Mouse (Mus musculus) MEL (cell line): ENCODE measurements around the gene AI837181. TPM values are rescaled to one million over a fixed set of nuclear protein-coding genes. Genes with fewer than 3 reads are reported as not detected.
"Not testable (repeated sequence)": the region's sequence is repeated elsewhere in the genome, so short reads cannot be mapped to it uniquely, and the experiment has no call there.

Experiments
- DNase-seq: peaks from one replicate; pipeline ENCODE4 v3.0.0; 2011; ENCODE audit warnings: low read depth, low spot score
- H3K27ac ChIP-seq: 2 replicates; pipeline ENCODE4 v1.5.1; 2012; ENCODE audit warnings: low read depth, mild to moderate bottlenecking, control low read depth, low read length, moderate library complexity; ENCODE audit not compliant: control insufficient read depth
- H3K27me3 ChIP-seq, 2 experiments: fragments of 150-350 bp in 1 of 2; sonication (generic) in 1 of 2; 2 replicates each; pipeline ENCODE4 v1.6.1; 2012; ENCODE audit warnings: low read length in 2 of 2, mild to moderate bottlenecking in 2 of 2, improper control_type of control experiment in 1 of 2, moderate library complexity in 1 of 2; ENCODE audit not compliant: insufficient read depth in 2 of 2, control insufficient read depth in 1 of 2
- H3K36me3 ChIP-seq, 2 experiments: 2 replicates each; pipeline ENCODE4 v1.6.1; 2012 to 2014; ENCODE audit warnings: low read length in 2 of 2, improper control_type of control experiment in 1 of 2, inconsistent platforms in 1 of 2, mild to moderate bottlenecking in 1 of 2; ENCODE audit not compliant: insufficient read depth in 2 of 2, control insufficient read depth in 1 of 2
- H3K4me1 ChIP-seq, 2 experiments: fragments of 150-350 bp in 1 of 2; sonication (generic) in 1 of 2; 2 replicates each; pipeline ENCODE4 v1.6.1; 2012; ENCODE audit warnings: low read length in 2 of 2, improper control_type of control experiment in 1 of 2, mild to moderate bottlenecking in 1 of 2; ENCODE audit not compliant: insufficient read depth in 2 of 2, control insufficient read depth in 1 of 2
- H3K4me3 ChIP-seq, 2 experiments: fragments of 150-350 bp in 1 of 2; sonication (generic) in 1 of 2; 2 replicates each; pipeline ENCODE4 v1.5.1; 2012; ENCODE audit warnings: low read depth in 2 of 2, low read length in 2 of 2, mild to moderate bottlenecking in 2 of 2, moderate library complexity in 2 of 2, control low read depth in 1 of 2, improper control_type of control experiment in 1 of 2; ENCODE audit not compliant: control insufficient read depth in 1 of 2, insufficient read depth in 1 of 2
- H3K79me2 ChIP-seq: 2 replicates; pipeline ENCODE4 v1.6.1; 2012; ENCODE audit warnings: mild to moderate bottlenecking, low read length, moderate library complexity; ENCODE audit not compliant: control insufficient read depth, poor library complexity, insufficient read depth
- H3K9ac ChIP-seq: 2 replicates; pipeline ENCODE4 v1.6.1; 2012; ENCODE audit warnings: low read depth, mild to moderate bottlenecking, control low read depth, low read length, moderate library complexity; ENCODE audit not compliant: control insufficient read depth, poor library complexity, severe bottlenecking
- H3K9me3 ChIP-seq: fragments of 150-350 bp; sonication (generic); replicated peaks from 2 replicates; pipeline ENCODE4 v1.6.1; 2012; ENCODE audit warnings: mild to moderate bottlenecking, low read length, improper control_type of control experiment, moderate library complexity; ENCODE audit not compliant: insufficient read depth
- CHD1 ChIP-seq: IDR thresholded peaks from 2 replicates; pipeline ENCODE4 v1.6.1; 2012; ENCODE audit warnings: low read depth, mild to moderate bottlenecking, inconsistent platforms, low read length, improper control_type of control experiment
- CTCF ChIP-seq, 3 experiments: IDR thresholded peaks in 2 of 3; conservative IDR thresholded peaks in 1 of 3; 2 replicates each; pipeline ENCODE4 v1.5.1; 2011 to 2012; ENCODE audit warnings: low read length in 3 of 3, low read depth in 2 of 3, mild to moderate bottlenecking in 2 of 3, improper control_type of control experiment in 1 of 3, inconsistent platforms in 1 of 3, mixed read lengths in 1 of 3, moderate library complexity in 1 of 3; ENCODE audit not compliant: control insufficient read depth in 1 of 3, insufficient read depth in 1 of 3, poor library complexity in 1 of 3, severe bottlenecking in 1 of 3
- EP300 ChIP-seq, 2 experiments: IDR thresholded peaks; 2 replicates each; pipeline ENCODE4 v1.6.1; 2011; ENCODE audit warnings: improper control_type of control experiment in 2 of 2, low read length in 2 of 2, low read depth in 1 of 2, mild to moderate bottlenecking in 1 of 2
- GATA1 ChIP-seq: IDR thresholded peaks from 2 replicates; pipeline ENCODE4 v1.6.1; 2011; ENCODE audit warnings: low read depth, low read length, improper control_type of control experiment
- NELFE ChIP-seq: IDR thresholded peaks from 2 replicates; pipeline ENCODE4 v1.6.1; 2011; ENCODE audit warnings: low read depth, low read length, improper control_type of control experiment
- RCOR1 ChIP-seq: IDR thresholded peaks from 2 replicates; pipeline ENCODE4 v1.6.1; 2012; ENCODE audit warnings: low read depth, mild to moderate bottlenecking, inconsistent platforms, low read length, improper control_type of control experiment
- SMC3 ChIP-seq: IDR thresholded peaks from 2 replicates; pipeline ENCODE4 v1.6.1; 2011; ENCODE audit warnings: low read depth, low read length, improper control_type of control experiment
- TAL1 ChIP-seq: IDR thresholded peaks from 2 replicates; pipeline ENCODE4 v1.6.1; 2012; ENCODE audit warnings: mild to moderate bottlenecking, inconsistent platforms, low read length, moderate library complexity, mixed read lengths
- TBP ChIP-seq: IDR thresholded peaks from 2 replicates; pipeline ENCODE4 v1.8.0; 2011; ENCODE audit warnings: low read depth, low read length, improper control_type of control experiment
- ZMIZ1 ChIP-seq: IDR thresholded peaks from 2 replicates; pipeline ENCODE4 v1.6.1; 2012; ENCODE audit warnings: low read depth, mild to moderate bottlenecking, inconsistent platforms, low read length, improper control_type of control experiment, moderate library complexity
- polyA plus RNA-seq, 2 experiments: library from polyadenylated mRNA; stranded (reverse) in 1 of 2; unstranded in 1 of 2; fragments of >175 nt in 1 of 2; fragments of >200 nt in 1 of 2; gene quantifications; 2 replicates each; pipeline versions ENCODE4 v1.2.1 to v1.2.4; 2012; ENCODE audit warnings: low replicate concordance in 2 of 2, low read depth in 1 of 2; ENCODE audit not compliant: insufficient read length in 2 of 2, insufficient read depth in 1 of 2, missing spikeins in 1 of 2
- total RNA-seq: library from RNA; depleted of rRNA; stranded (reverse); fragments of 300-350 nt; gene quantifications from 2 replicates; pipeline ENCODE4 v1.2.3, GENCODE M21; 2012

AI837181 gene
- total and polyA plus RNA-seq, 3 experiments: 8.9 to 41.3 TPM; not detected in 1

DNA sequence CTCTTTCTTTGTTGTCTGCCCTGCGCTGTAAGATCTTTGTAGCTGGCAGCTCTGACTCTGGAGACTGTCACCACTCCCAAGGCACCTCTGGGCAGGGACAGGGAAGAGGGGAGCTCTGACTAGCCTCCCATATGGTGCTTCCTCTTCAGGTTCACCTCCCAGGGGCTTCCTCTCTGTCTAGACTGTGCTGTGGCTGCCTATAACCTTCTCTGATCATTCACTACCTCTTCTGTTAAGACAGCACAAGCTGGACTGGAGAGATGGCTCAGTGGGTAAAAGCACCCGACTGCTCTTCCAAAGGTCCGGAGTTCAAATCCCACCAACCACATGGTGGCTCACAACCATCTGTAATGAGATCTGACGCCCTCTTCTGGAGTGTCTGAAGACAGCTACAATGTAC lies 23.9 kb upstream of the AI837181 start:
- H3K27ac ChIP-seq, H3K4me1 ChIP-seq, H3K9me3 ChIP-seq, H3K27me3 ChIP-seq, H3K79me2 ChIP-seq, H3K36me3 ChIP-seq: not testable (repeated sequence)
- peak overlapping the region in 1 of 2 experiments; percentile 4; a peak in 2 of 4 replicates for H3K4me3 ChIP-seq
- DNase-seq: peak; percentile 67
- TF ChIP-seq TBP: peak; percentile 98
- peak overlapping the region; percentile 42 for H3K9ac ChIP-seq

DNA sequence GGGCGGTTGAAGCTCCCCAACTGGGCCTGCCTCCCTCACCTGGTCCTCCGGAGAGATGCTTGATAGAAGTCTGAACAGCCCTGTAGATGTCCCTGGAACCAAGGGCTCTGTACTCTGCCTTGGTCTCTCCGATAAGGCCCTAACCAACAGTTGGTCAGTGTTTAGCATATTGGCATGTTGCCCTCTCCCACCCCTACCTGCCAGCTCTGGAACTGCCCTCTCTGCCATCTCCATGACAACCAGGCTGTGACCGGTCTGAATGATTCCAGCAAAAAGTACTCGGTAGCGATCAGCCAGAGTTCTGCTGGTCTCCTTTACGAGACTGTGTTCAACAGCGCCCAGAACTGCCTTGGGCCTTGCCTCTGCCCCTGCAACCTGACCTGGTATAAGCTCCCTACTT lies 22.7 kb upstream of the AI837181 start, which contains the start of gene Tsga10ip:
Gene Tsga10ip, minus strand, starts transcription at position 234 of the 400 bp plus-strand sequence.
- no peak within 1 kb of the TSS for H3K27ac ChIP-seq
- no peaks in the 10 kb centered on the region; the same call in 1 of the 2 replicates for H3K79me2 ChIP-seq
- no peaks in the 10 kb centered on the region for H3K9me3 ChIP-seq
- peaks cover 0 to 3% of the 10 kb centered on the region in 2 experiments; a peak in 1 of 4 replicates for H3K36me3 ChIP-seq
- no peak within 1 kb of the TSS for H3K9ac ChIP-seq
- no peak for DNase-seq
- TF ChIP-seq EP300 (IDR thresholded peaks at IDR 0.05; ENCODE audit: low read depth in 1 of 2, low read length in 2 of 2): no peak
- no peak for TF ChIP-seq CHD1
- no peak for TF ChIP-seq NELFE
- 0 out of 6 replicates have a peak, but pooled peaks of 1 of the 3 experiments have one; percentile 10 for TF ChIP-seq CTCF (IDR thresholded peaks at IDR 0.05 in 2 of 3, conservative IDR thresholded peaks at IDR 0.05 in 1 of 3; ENCODE audit: control insufficient read depth in 1 of 3, insufficient read depth in 1 of 3, low read depth in 2 of 3, low read length in 3 of 3, poor library complexity in 1 of 3, severe bottlenecking in 1 of 3)
- H3K4me3 ChIP-seq: no peak within 1 kb of the TSS
- H3K4me1 ChIP-seq: peaks cover 3% of the 10 kb centered on the region in 2 experiments
- no peaks in the 10 kb centered on the region for H3K27me3 ChIP-seq

DNA sequence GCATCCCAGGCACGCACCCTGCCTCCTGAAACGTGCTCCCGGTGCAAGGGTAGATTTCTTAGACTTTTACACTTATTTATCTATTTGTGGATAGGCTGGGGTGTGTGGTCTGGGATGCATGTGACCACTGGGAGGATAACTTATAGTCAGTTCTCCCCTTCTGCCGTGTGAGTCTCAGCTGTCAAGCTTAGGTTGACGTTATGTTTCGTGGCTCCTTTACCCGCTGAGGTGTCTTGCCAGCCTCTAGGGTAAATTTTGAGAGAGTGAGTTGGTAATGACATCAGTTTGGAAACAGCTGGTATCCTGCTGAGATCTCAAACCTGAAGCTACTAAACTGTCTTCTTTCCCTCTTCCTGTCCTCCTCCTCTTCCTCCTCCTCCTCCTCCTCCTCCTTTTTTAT lies 19.0 kb upstream of the AI837181 start:
- Histone ChIP-seq H3K27me3 (no peaks in the 10 kb centered on the region), H3K9me3 (no peaks in the 10 kb centered on the region), H3K9ac (peak overlapping the region; percentile 49), H3K79me2 (no peaks in the 10 kb centered on the region; the same call in 1 of the 2 replicates)
- TF ChIP-seq GATA1: no peak
- TF ChIP-seq ZMIZ1: no peak
- TF ChIP-seq TAL1: no peak
- TF ChIP-seq NELFE: no peak
- TF ChIP-seq SMC3: no peak
- TF ChIP-seq RCOR1: no peak
- TF ChIP-seq, all 39 proteins: peak for 0
- Histone ChIP-seq H3K27ac (no peak overlapping the region), H3K4me3 (peak overlapping the region; percentile 55 to 59), H3K36me3 (peaks cover 0 to 3% of the 10 kb centered on the region in 2 experiments; a peak in 2 of 4 replicates), H3K4me1 (peaks cover 6 to 19% of the 10 kb centered on the region in 2 experiments)
- peak; percentile 35 for DNase-seq
